14 mouse cellular contexts compared by ENCODE assay signal in the genomic region with DNA sequence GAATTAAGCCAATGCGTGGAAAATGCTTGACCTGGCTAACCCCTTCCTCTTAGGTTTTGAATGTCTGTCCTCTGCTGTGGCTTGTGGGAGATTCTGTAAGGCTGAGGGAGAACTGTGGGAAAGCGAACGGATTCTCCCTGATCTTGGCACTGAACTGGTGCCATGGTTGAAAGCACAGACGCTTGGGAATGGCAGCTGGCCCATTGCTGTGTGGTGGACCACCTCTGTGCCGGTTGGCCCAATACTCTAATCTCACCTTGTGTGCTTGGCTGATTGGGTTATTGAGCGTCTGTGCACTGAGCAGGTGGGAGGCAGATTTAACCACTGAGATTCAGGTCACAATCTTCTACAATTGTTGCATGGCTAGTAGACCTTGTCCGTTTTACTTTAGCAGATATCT. TPM values are rescaled to one million over a fixed set of nuclear protein-coding genes. Genes with fewer than 3 reads are reported as not detected.
DNase-seq lines count a peak whose midpoint lies in the region.
"Had no signal": no experiment of that assay in that cellular context is flagged by ENCODE, and none has a peak within 500 bp of the region (broad histone marks: within the 10 kb centered on the region; RNA-seq: fewer than 3 reads in every experiment).

No protein-coding gene starts in this region.

- intact Hi-C loops in left cerebral cortex, postnatal 4 days (cut with DNase I): no loop called here

- peak; percentile 64 for DNase-seq in cerebellum, adult 11-12 months
- DNase-seq in cerebellum, adult 8-10 months: no peak
- DNase-seq in left cerebral cortex, postnatal 4 days: peak; percentile 80
- no peak for DNase-seq in left cerebral cortex, adult 8-10 months (ENCODE audit: low spot score in 2 of 2)
- DNase-seq in cerebellum, adult 9-11 months: peak; percentile 69
- DNase-seq in cerebellum, postnatal 36 days: peak; percentile 49 to 62
- DNase-seq in urinary bladder, postnatal 25 days (ENCODE audit: low spot score): no peak
- DNase-seq in yolk sac, embryonic 10.5 days (ENCODE audit: low spot score): no peak
- DNase-seq: adrenal gland, postnatal 14 days; gastrocnemius, postnatal 10 days; heart, adult 18-20 months; heart, postnatal 14 days; kidney, adult 2 months had no signal

RNA-seq across cellular contexts. Expression of a gene that starts 18.4 kb away (rescaled TPM):
- total RNA-seq in left cerebral cortex, postnatal 4 days (2021): 100 to 1,000 TPM; 288 to 312 TPM
- total RNA-seq in left cerebral cortex, adult 8-10 months (2022): 100 to 1,000 TPM; 351 to 384 (median 372) TPM
- total RNA-seq: hematopoietic stem cell, adult 5-6 weeks had no signal

Comparison
In these comparisons a context has a peak if more than half of its experiments do, and no peak if none do; other contexts are left out.
1. DNase-seq: peak in cerebellum, adult 11-12 months (single experiment), left cerebral cortex, postnatal 4 days (single experiment), cerebellum, adult 9-11 months (single experiment) and cerebellum, postnatal 36 days (2 of 2); none in cerebellum, adult 8-10 months (single experiment), left cerebral cortex, adult 8-10 months (0 of 2), urinary bladder, postnatal 25 days (single experiment) and yolk sac, embryonic 10.5 days (single experiment).